Mouse (Mus musculus) midbrain, embryonic 10.5 days (tissue): ENCODE data around the gene Pmch. TPM values are rescaled to one million over a fixed set of nuclear protein-coding genes. Genes with fewer than 3 reads are reported as not detected.

Source experiments
- polyA plus RNA-seq: library from polyadenylated mRNA; unstranded; fragments of >200 nt; fragmentation: Nextera tagmentation; extraction: Ambion mirVana; gene quantifications from 2 replicates; pipeline ENCODE4 v1.2.1, GENCODE M21; 2016

The Pmch gene
- polyA plus RNA-seq, 1 experiment from 2014 or later = 0.80 TPM

Other genes with a start within 250 kb of the Pmch start
- gene Igf1, start 232.8 kb upstream of the Pmch start, polyA plus RNA-seq = 13.1 and 13.8 TPM in 2 replicates
- 11.6 and 14.6 TPM in 2 replicates for gene Parpbp, start 55.9 kb downstream of the Pmch start, polyA plus RNA-seq
- gene Nup37, start 55.9 kb downstream of the Pmch start, polyA plus RNA-seq = 100 and 115 TPM in 2 replicates
- gene Washc3, start 110.0 kb downstream of the Pmch start, polyA plus RNA-seq = 47.1 and 48.0 TPM in 2 replicates